Comparison of ENCODE assay signal across 1 mouse cellular context in genomic region chr15:89591317-89591716, GRCm38 (mm10).
TF ChIP-seq lines count a peak whose summit lies in the region.

No protein-coding gene starts in this region.

TF ChIP-seq in CH12.LX, 34 proteins besides CTCF, POLR2A, EP300 and RAD21 (continued from another document):
- TF ChIP-seq ZMIZ1 (IDR thresholded peaks at IDR 0.05; ENCODE audit: low read depth, low read length), result no peak
